ENCODE assay signal across 22 mouse cellular contexts in the genomic region with DNA sequence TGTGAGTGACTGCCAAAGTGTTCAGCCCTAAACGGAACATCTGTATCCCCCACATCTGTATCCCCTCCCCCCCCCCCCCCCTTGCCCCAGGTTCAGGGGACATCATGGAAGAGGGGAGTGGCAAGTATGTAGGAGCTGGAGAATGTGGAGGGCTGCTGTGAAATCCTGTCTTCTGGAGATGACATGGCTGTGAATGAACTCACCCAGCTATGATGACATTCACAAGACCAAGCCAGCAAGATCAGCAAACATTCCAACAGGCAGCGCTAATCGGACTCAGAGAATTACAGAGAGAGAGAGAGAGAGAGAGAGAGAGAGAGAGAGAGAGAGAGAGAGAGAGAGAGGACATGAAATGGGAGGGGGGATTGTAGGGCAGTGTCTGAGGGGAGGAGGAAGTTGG. TPM values are rescaled to one million over a fixed set of nuclear protein-coding genes. Genes with fewer than 3 reads are reported as not detected.
DNase-seq lines count a peak whose midpoint lies in the region; ATAC-seq and TF ChIP-seq lines count a peak whose summit lies in the region.
"Had no signal": no experiment of that assay in that cellular context is flagged by ENCODE, and none has a peak within 500 bp of the region (broad histone marks: within the 10 kb centered on the region; RNA-seq: fewer than 3 reads in every experiment).

No protein-coding gene starts in this region.

- H3K36me3 ChIP-seq in lung, postnatal 0 days (ENCODE audit: insufficient read depth, low read length) = no peaks in the 10 kb centered on the region
- no peaks in the 10 kb centered on the region for H3K36me3 ChIP-seq in heart, postnatal 0 days (replicated peaks; ENCODE audit: control insufficient read depth, insufficient read depth, low read length)
- H3K36me3 ChIP-seq: embryonic facial prominence, embryonic 10.5 days; liver, embryonic 13.5 days; lung, embryonic 15.5 days; stomach, embryonic 15.5 days had no signal

- whole genome bisulfite sequencing in lung, postnatal 0 days = 43% methylated on average over 3 of the region's 3 CpGs
- 42% methylated on average over 3 of the region's 3 CpGs for WGBS in heart, postnatal 0 days

- no peak overlapping the region for H3K9ac ChIP-seq in lung, postnatal 0 days (replicated peaks; ENCODE audit: low read depth)
- H3K9ac ChIP-seq in heart, postnatal 0 days (replicated peaks; ENCODE audit: low read depth, low read length) = no peak overlapping the region
- H3K9ac ChIP-seq: hindbrain, embryonic 14.5 days; liver, embryonic 13.5 days; lung, embryonic 15.5 days; stomach, embryonic 15.5 days had no signal

- peak; percentile 59 for ATAC-seq in lung, postnatal 0 days
- ATAC-seq in heart, postnatal 0 days (ENCODE audit: insufficient read depth, low read depth) = peak; percentile 67
- ATAC-seq: forebrain, embryonic 16.5 days had no signal

- no peaks in the 10 kb centered on the region for H3K27me3 ChIP-seq in lung, postnatal 0 days (replicated peaks; ENCODE audit: insufficient read depth, low read length)
- H3K27me3 ChIP-seq in heart, postnatal 0 days (ENCODE audit: control insufficient read depth, insufficient read depth, low read length) = no peaks in the 10 kb centered on the region
- H3K27me3 ChIP-seq: liver, embryonic 13.5 days; lung, embryonic 15.5 days; stomach, embryonic 15.5 days had no signal

- TF ChIP-seq EP300 in lung, postnatal 0 days (IDR thresholded peaks at IDR 0.05) = no peak
- TF ChIP-seq EP300 in heart, postnatal 0 days (IDR thresholded peaks at IDR 0.05; ENCODE audit: low read depth) = no peak

- H3K27ac ChIP-seq in lung, postnatal 0 days (ENCODE audit: low read length) = no peak overlapping the region
- H3K27ac ChIP-seq in heart, postnatal 0 days (ENCODE audit: low read depth) = no peak overlapping the region
- H3K27ac ChIP-seq: embryonic facial prominence, embryonic 10.5 days; hindbrain, embryonic 14.5 days; liver, embryonic 13.5 days; lung, embryonic 15.5 days; stomach, embryonic 15.5 days had no signal

- no peaks in the 10 kb centered on the region for H3K4me1 ChIP-seq in lung, postnatal 0 days (ENCODE audit: insufficient read depth, low read depth, low read length)
- H3K4me1 ChIP-seq in heart, postnatal 0 days (ENCODE audit: control insufficient read depth, insufficient read depth) = no peaks in the 10 kb centered on the region; the same call in 1 of the 2 replicates
- H3K4me1 ChIP-seq: embryonic facial prominence, embryonic 10.5 days; liver, embryonic 13.5 days; stomach, embryonic 15.5 days had no signal

- TF ChIP-seq CTCF in lung, postnatal 0 days (IDR thresholded peaks at IDR 0.05) = no peak
- no peak for TF ChIP-seq CTCF in heart, postnatal 0 days (IDR thresholded peaks at IDR 0.05; ENCODE audit: low read depth)

- no peak overlapping the region for H3K4me2 ChIP-seq in lung, postnatal 0 days (replicated peaks; ENCODE audit: low read depth, low read length)
- H3K4me2 ChIP-seq in heart, postnatal 0 days (ENCODE audit: low read depth, low read length) = no peak overlapping the region
- H3K4me2 ChIP-seq: hindbrain, embryonic 14.5 days; liver, embryonic 13.5 days; lung, embryonic 15.5 days; midbrain, embryonic 11.5 days; stomach, embryonic 15.5 days had no signal

- DNase-seq in gastrocnemius, adult 18-20 months (ENCODE audit: low spot score) = peak; percentile 7
- DNase-seq in gastrocnemius, adult 8-10 months (ENCODE audit: low spot score in 2 of 2) = no peak
- DNase-seq in lung, postnatal 0 days (ENCODE audit: low spot score) = peak; percentile 73
- no peak for DNase-seq in lung, adult 18-20 months
- DNase-seq in heart, postnatal 0 days (ENCODE audit: low spot score) = peak; percentile 49
- DNase-seq in gastrocnemius, postnatal 25 days = no peak
- no peak for DNase-seq in spleen, adult 18-20 months
- DNase-seq: adrenal gland, adult 2 months; cerebellum, adult 11 months; cerebellum, adult 9-11 months; gastrocnemius, postnatal 36 days; kidney, adult 9 months; kidney, postnatal 36 days; liver, embryonic 13.5 days; thymus, adult 18-20 months; thymus, postnatal 36 days had no signal

- no peaks in the 10 kb centered on the region for H3K9me3 ChIP-seq in lung, postnatal 0 days (ENCODE audit: low read length)
- no peaks in the 10 kb centered on the region for H3K9me3 ChIP-seq in heart, postnatal 0 days (replicated peaks; ENCODE audit: control insufficient read depth, low read length)
- H3K9me3 ChIP-seq: embryonic facial prominence, embryonic 10.5 days; liver, embryonic 13.5 days; lung, embryonic 15.5 days; stomach, embryonic 15.5 days had no signal

- H3K4me3 ChIP-seq in lung, postnatal 0 days (ENCODE audit: low read depth, low read length) = no peak overlapping the region
- no peak overlapping the region for H3K4me3 ChIP-seq in heart, postnatal 0 days (ENCODE audit: low read depth, low read length)
- H3K4me3 ChIP-seq: embryonic facial prominence, embryonic 10.5 days; liver, embryonic 13.5 days; lung, embryonic 15.5 days; stomach, embryonic 15.5 days had no signal

RNA-seq across cellular contexts. Expression of gene Snrnp48, which starts 46.5 kb away (rescaled TPM):
- total RNA-seq in gastrocnemius, adult 18-20 months (2021) = 10 to 100 TPM in 1 of 2 experiments, 1 to 10 TPM in 1; 9.8 to 10.5 TPM
- total RNA-seq in gastrocnemius, adult 8-10 months (2022) = 10 to 100 TPM in 1 of 4 experiments, 1 to 10 TPM in 3; 5.3 to 11.3 (median 8.0) TPM
- 24.0 and 24.8 TPM in 2 replicates for polyA plus RNA-seq in lung, postnatal 0 days (2015; fragmentation: Nextera tagmentation; extraction: Ambion mirVana)
- total RNA-seq in heart, postnatal 0 days (2014; rRNA removed; ENCODE audit: low replicate concordance) = 8.3 and 8.9 TPM in 2 replicates
- polyA plus RNA-seq in heart, postnatal 0 days (2015; fragmentation: Nextera tagmentation; extraction: Ambion mirVana) = 15.0 and 18.9 TPM in 2 replicates
- total RNA-seq in gastrocnemius, postnatal 25 days (2021) = 10 to 100 TPM in 1 of 2 experiments, 1 to 10 TPM in 1; 6.5 to 11.0 TPM

Comparison
In these comparisons a context has a peak if more than half of its experiments do, and no peak if none do; other contexts are left out.
1. DNase-seq: peak in gastrocnemius, adult 18-20 months (single experiment), lung, postnatal 0 days (single experiment) and heart, postnatal 0 days (single experiment); none in gastrocnemius, adult 8-10 months (0 of 2), lung, adult 18-20 months (0 of 2), gastrocnemius, postnatal 25 days (single experiment) and spleen, adult 18-20 months (0 of 2).